Mouse (Mus musculus) liver, embryonic 14.5 days (tissue): ENCODE results near the gene Nhlrc1.

Experiments used
- CTCF ChIP-seq: IDR thresholded peaks from 2 replicates; pipeline ENCODE4 v1.5.1; 2016; ENCODE audit warnings: antibody characterized with exemption, low read depth, control low read depth
- EP300 ChIP-seq: IDR thresholded peaks from 2 replicates; pipeline ENCODE4 v1.6.1; 2016; ENCODE audit warnings: antibody characterized with exemption, low read depth

GRCm38 (mm10) chr13:47047996-47048395 is 33.3 kb upstream of the Nhlrc1 start:
- TF ChIP-seq CTCF (no peak), EP300 (no peak)
